Mouse (Mus musculus) adrenal gland, postnatal 36 days (tissue): ENCODE results near the gene Armc8. TPM values are rescaled to one million over a fixed set of nuclear protein-coding genes. Genes with fewer than 3 reads are reported as not detected.

ENCODE experiments used
- total RNA-seq, 2 experiments: library from RNA; stranded (reverse); gene quantifications; 2 replicates each; pipeline ENCODE4 v1.2.3; 2021

Gene Armc8
- total RNA-seq, 2 experiments from 2014 or later: 24.1 to 43.3 TPM

Other genes starting within 250 kb of the Armc8 start
- gene Esyt3, start 210.3 kb downstream of the Armc8 start, total RNA-seq: under 1 TPM; 0.26 to 0.43 TPM
- 10 to 100 TPM; 43.5 to 66.9 TPM for gene Mras, start 131.5 kb downstream of the Armc8 start, total RNA-seq
- gene Nme9, start 117.4 kb downstream of the Armc8 start, total RNA-seq: not detected
- 10 to 100 TPM; 12.8 to 15.0 TPM for gene Dbr1, start 6.9 kb upstream of the Armc8 start, total RNA-seq
- not detected for gene A4gnt, start 43.6 kb upstream of the Armc8 start, total RNA-seq
- 1 to 10 TPM; 4.5 to 4.6 TPM for gene Dzip1l, start 60.6 kb upstream of the Armc8 start, total RNA-seq
- not detected for gene Cldn18, start 148.4 kb upstream of the Armc8 start, total RNA-seq